In genomic region chr11:45767081-45767480, GRCm38 (mm10) we compare ENCODE assay signal across 14 mouse cellular contexts.
A peak's percentile ranks its signal among the peaks of the same experiment; 100 is the strongest.
DNase-seq lines count a peak whose midpoint lies in the region; ATAC-seq and TF ChIP-seq lines count a peak whose summit lies in the region.
"Had no signal": no experiment of that assay in that cellular context is flagged by ENCODE, and none has a peak within 500 bp of the region (broad histone marks: within the 10 kb centered on the region; RNA-seq: fewer than 3 reads in every experiment).

No protein-coding gene starts in this region.

- no peak for TF ChIP-seq CTCF in heart, postnatal 0 days (IDR thresholded peaks at IDR 0.05; ENCODE audit: low read depth)
- TF ChIP-seq CTCF in forebrain, postnatal 0 days (IDR thresholded peaks at IDR 0.05; ENCODE audit: low read depth) = no peak

- 35% methylated on average over 4 of the region's 4 CpGs for whole genome bisulfite sequencing in heart, postnatal 0 days
- WGBS in forebrain, postnatal 0 days = 30% methylated on average over 4 of the region's 4 CpGs

- H3K27me3 ChIP-seq in heart, postnatal 0 days (ENCODE audit: control insufficient read depth, insufficient read depth, low read length) = no peaks in the 10 kb centered on the region
- no peaks in the 10 kb centered on the region for H3K27me3 ChIP-seq in forebrain, postnatal 0 days (ENCODE audit: insufficient read depth, low read length)
- H3K27me3 ChIP-seq: liver, embryonic 13.5 days had no signal

- no peak for TF ChIP-seq EP300 in heart, postnatal 0 days (IDR thresholded peaks at IDR 0.05; ENCODE audit: low read depth)

- no peak overlapping the region for H3K27ac ChIP-seq in heart, postnatal 0 days (ENCODE audit: low read depth)
- no peak overlapping the region for H3K27ac ChIP-seq in forebrain, postnatal 0 days (ENCODE audit: low read depth, low read length)
- H3K27ac ChIP-seq: kidney, postnatal 0 days; left cerebral cortex, adult 2 months; liver, embryonic 13.5 days; macrophage had no signal

- DNase-seq in heart, postnatal 0 days (ENCODE audit: low spot score) = peak; percentile 40
- no peak for DNase-seq in heart, postnatal 36 days
- DNase-seq in lung, postnatal 10 days = peak; percentile 10
- DNase-seq in lung, postnatal 25 days (ENCODE audit: low spot score) = no peak
- DNase-seq in adrenal gland, postnatal 14 days = peak; percentile 27
- DNase-seq in forebrain, postnatal 0 days = peak; percentile 18
- DNase-seq in lung, postnatal 14 days = no peak
- DNase-seq: cerebellum, adult 9-11 months; gastrocnemius, postnatal 25 days; liver, embryonic 13.5 days; right cerebral cortex, adult 18-20 months had no signal

- no peak overlapping the region for H3K9ac ChIP-seq in heart, postnatal 0 days (replicated peaks; ENCODE audit: low read depth, low read length)
- H3K9ac ChIP-seq in forebrain, postnatal 0 days = no peak overlapping the region
- H3K9ac ChIP-seq: liver, embryonic 13.5 days had no signal

- intact Hi-C loops in heart, postnatal 36 days (cut with DNase I) = no loop called here

- H3K36me3 ChIP-seq in heart, postnatal 0 days (replicated peaks; ENCODE audit: control insufficient read depth, insufficient read depth, low read length) = no peaks in the 10 kb centered on the region
- no peaks in the 10 kb centered on the region for H3K36me3 ChIP-seq in forebrain, postnatal 0 days (ENCODE audit: insufficient read depth)
- H3K36me3 ChIP-seq: liver, embryonic 13.5 days had no signal

- no peak overlapping the region for H3K4me3 ChIP-seq in heart, postnatal 0 days (ENCODE audit: low read depth, low read length)
- H3K4me3 ChIP-seq in forebrain, postnatal 0 days (ENCODE audit: low read depth, low read length) = no peak overlapping the region
- H3K4me3 ChIP-seq: left cerebral cortex, adult 2 months; liver, embryonic 13.5 days had no signal

- no peaks in the 10 kb centered on the region for H3K4me1 ChIP-seq in heart, postnatal 0 days (ENCODE audit: control insufficient read depth, insufficient read depth)
- H3K4me1 ChIP-seq in forebrain, postnatal 0 days (ENCODE audit: insufficient read depth) = no peaks in the 10 kb centered on the region
- H3K4me1 ChIP-seq: liver, embryonic 13.5 days had no signal

- no peak overlapping the region for H3K4me2 ChIP-seq in heart, postnatal 0 days (ENCODE audit: low read depth, low read length)
- H3K4me2 ChIP-seq in forebrain, postnatal 0 days (ENCODE audit: low read depth) = no peak overlapping the region
- H3K4me2 ChIP-seq: liver, embryonic 13.5 days had no signal

- peaks cover 7% of the 10 kb centered on the region; the same call in 1 of the 2 replicates for H3K9me3 ChIP-seq in heart, postnatal 0 days (replicated peaks; ENCODE audit: control insufficient read depth, low read length)
- no peaks in the 10 kb centered on the region for H3K9me3 ChIP-seq in forebrain, postnatal 0 days (ENCODE audit: low read length)
- H3K9me3 ChIP-seq: liver, embryonic 13.5 days had no signal

- peak; percentile 51; the same call in 1 of the 2 replicates for ATAC-seq in heart, postnatal 0 days (ENCODE audit: insufficient read depth, low read depth)
- ATAC-seq in forebrain, postnatal 0 days = 0 out of 2 replicates have a peak, but pooled peaks have one; percentile 10

Comparison
In these comparisons a context has a peak if more than half of its experiments do, and no peak if none do; other contexts are left out.
1. DNase-seq: peak in heart, postnatal 0 days (single experiment), lung, postnatal 10 days (single experiment), adrenal gland, postnatal 14 days (single experiment) and forebrain, postnatal 0 days (single experiment); none in heart, postnatal 36 days (0 of 2), lung, postnatal 25 days (single experiment) and lung, postnatal 14 days (single experiment).